Mouse (Mus musculus) myocyte (in vitro differentiated cells): ENCODE data around the gene Sorcs2.

Source experiments
- POLR2A ChIP-seq: IDR thresholded peaks from one replicate; pipeline ENCODE4 v1.6.1; 2011; ENCODE audit warnings: low read depth, mild to moderate bottlenecking, control low read depth, moderate library complexity; ENCODE audit not compliant: insufficient read length
- TCF12 ChIP-seq: IDR thresholded peaks from one replicate; pipeline ENCODE4 v1.6.1; 2011; ENCODE audit warnings: mild to moderate bottlenecking, control low read depth; ENCODE audit not compliant: poor library complexity, insufficient read depth, severe bottlenecking

DNA sequence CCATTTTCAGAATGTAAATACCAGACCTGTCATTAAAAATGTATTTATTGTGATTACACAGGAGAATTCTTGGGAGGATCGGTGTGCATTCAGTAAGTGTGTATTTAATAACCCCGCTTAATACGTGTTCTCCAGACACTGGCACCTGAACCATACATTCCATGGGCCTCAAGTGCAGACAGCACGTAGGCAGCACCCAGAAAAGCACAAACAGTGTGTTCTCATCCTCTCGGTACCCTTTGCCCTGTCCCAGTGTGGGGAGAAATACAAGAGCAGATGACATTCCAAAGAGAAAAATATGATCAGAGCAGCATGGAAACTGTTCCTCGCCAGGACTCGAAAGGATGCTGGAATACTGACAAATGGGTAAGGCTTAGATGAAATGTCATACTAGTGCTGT, 172.1 kb downstream of the Sorcs2 start:
- TF ChIP-seq TCF12 (no peak), POLR2A (no peak)
